ENCODE assay signal across 8 mouse cellular contexts in genomic region chr8:124751709-124752173, GRCm38 (mm10). TPM values are rescaled to one million over a fixed set of nuclear protein-coding genes. Genes with fewer than 3 reads are reported as not detected.
DNase-seq lines count a peak whose midpoint lies in the region; ATAC-seq and TF ChIP-seq lines count a peak whose summit lies in the region.

Gene Fam89a (minus strand): TSS chr8:124751832.

- peak; percentile 63; the same call in 1 of the 2 replicates for TF ChIP-seq POLR2A in CH12.LX (IDR thresholded peaks at IDR 0.05; ENCODE audit: low read depth, low read length)
- 0 out of 2 replicates have a peak, but pooled peaks have one; percentile 20 for TF ChIP-seq POLR2A in liver, adult 2 months (IDR thresholded peaks at IDR 0.05; ENCODE audit: extremely low read depth, insufficient read depth, low read length)

- peaks cover 18 to 61% of the 10 kb centered on the region in 2 experiments for H3K4me1 ChIP-seq in CH12.LX (ENCODE audit: control insufficient read depth in 1 of 2, insufficient read depth in 2 of 2)
- H3K4me1 ChIP-seq in forebrain, postnatal 0 days (ENCODE audit: insufficient read depth): no peaks in the 10 kb centered on the region
- peaks cover 14% of the 10 kb centered on the region for H3K4me1 ChIP-seq in hindbrain, embryonic 13.5 days (replicated peaks)
- peaks cover 33% of the 10 kb centered on the region for H3K4me1 ChIP-seq in liver, adult 2 months (ENCODE audit: control insufficient read depth, insufficient read depth, low read length)
- H3K4me1 ChIP-seq in midbrain, postnatal 0 days (ENCODE audit: insufficient read depth, low read length): peaks cover 4% of the 10 kb centered on the region; the same call in 1 of the 2 replicates

- H3K27ac ChIP-seq in CH12.LX (ENCODE audit: insufficient read depth, low read depth): no peak within 1 kb of the TSS
- no peak within 1 kb of the TSS for H3K27ac ChIP-seq in forebrain, postnatal 0 days (ENCODE audit: low read depth, low read length)
- H3K27ac ChIP-seq in hindbrain, embryonic 13.5 days: no peak within 1 kb of the TSS
- no peak within 1 kb of the TSS for H3K27ac ChIP-seq in liver, adult 2 months (replicated peaks; ENCODE audit: insufficient read depth, low read depth, low read length)
- no peak within 1 kb of the TSS for H3K27ac ChIP-seq in midbrain, postnatal 0 days (ENCODE audit: low read depth, low read length)

- TF ChIP-seq RAD21 in CH12.LX (IDR thresholded peaks at IDR 0.05; ENCODE audit: low read depth, low read length): no peak

- peaks cover 4% of the 10 kb centered on the region for H3K9me3 ChIP-seq in CH12.LX (replicated peaks; ENCODE audit: low read length)
- no peaks in the 10 kb centered on the region for H3K9me3 ChIP-seq in forebrain, postnatal 0 days (ENCODE audit: low read length)
- no peaks in the 10 kb centered on the region for H3K9me3 ChIP-seq in hindbrain, embryonic 13.5 days
- no peaks in the 10 kb centered on the region for H3K9me3 ChIP-seq in midbrain, postnatal 0 days (ENCODE audit: low read length)

- no peaks in the 10 kb centered on the region for H3K79me2 ChIP-seq in CH12.LX (replicated peaks; ENCODE audit: control insufficient read depth, extremely low read depth, insufficient read depth, poor library complexity, severe bottlenecking)
- no peaks in the 10 kb centered on the region for H3K79me2 ChIP-seq in liver, adult 2 months (ENCODE audit: control insufficient read depth, insufficient read depth, low read length)

- peak within 1 kb of the TSS; percentile 60 to 77 (median 68) for H3K4me3 ChIP-seq in CH12.LX (replicated peaks in 1 of 3; ENCODE audit: low read depth in 2 of 3, low read length in 2 of 3, poor library complexity in 1 of 3)
- peak within 1 kb of the TSS; percentile 42 for H3K4me3 ChIP-seq in forebrain, postnatal 0 days (ENCODE audit: low read depth, low read length)
- peak within 1 kb of the TSS; percentile 49 for H3K4me3 ChIP-seq in hindbrain, embryonic 13.5 days
- peak within 1 kb of the TSS; percentile 74 for H3K4me3 ChIP-seq in liver, adult 2 months (ENCODE audit: insufficient read depth, low read depth, low read length)
- peak within 1 kb of the TSS; percentile 45 for H3K4me3 ChIP-seq in midbrain, postnatal 0 days (ENCODE audit: low read depth, low read length)

- H3K36me3 ChIP-seq in CH12.LX (replicated peaks in 1 of 2; ENCODE audit: control insufficient read depth in 1 of 2, insufficient read depth in 1 of 2, low read length in 1 of 2): peaks cover 0 to 3% of the 10 kb centered on the region in 2 experiments
- H3K36me3 ChIP-seq in forebrain, postnatal 0 days (ENCODE audit: insufficient read depth): no peaks in the 10 kb centered on the region
- H3K36me3 ChIP-seq in hindbrain, embryonic 13.5 days: no peaks in the 10 kb centered on the region
- H3K36me3 ChIP-seq in liver, adult 2 months (ENCODE audit: control insufficient read depth, insufficient read depth, low read length): no peaks in the 10 kb centered on the region
- no peaks in the 10 kb centered on the region for H3K36me3 ChIP-seq in midbrain, postnatal 0 days (ENCODE audit: insufficient read depth, low read length)

- peak; percentile 12; the same call in 1 of the 2 replicates for ATAC-seq in forebrain, postnatal 0 days
- peak; percentile 61 for ATAC-seq in hindbrain, embryonic 13.5 days (ENCODE audit: low FRiP score)
- peak; percentile 31; the same call in 1 of the 2 replicates for ATAC-seq in midbrain, postnatal 0 days (ENCODE audit: low FRiP score)

- TF ChIP-seq CTCF in CH12.LX (conservative IDR thresholded peaks at IDR 0.05 in 1 of 2, IDR thresholded peaks at IDR 0.05 in 1 of 2; ENCODE audit: low read depth in 2 of 2, low read length in 2 of 2): no peak
- TF ChIP-seq CTCF in forebrain, postnatal 0 days (IDR thresholded peaks at IDR 0.05; ENCODE audit: low read depth): no peak
- no peak for TF ChIP-seq CTCF in liver, adult 2 months (IDR thresholded peaks at IDR 0.05; ENCODE audit: low read depth, low read length)
- TF ChIP-seq CTCF in midbrain, postnatal 0 days (IDR thresholded peaks at IDR 0.05): no peak

- DNase-seq in CH12.LX (ENCODE audit: extremely low read depth): peak; percentile 65
- DNase-seq in adrenal gland, postnatal 36 days: peak; percentile 75 to 81
- no peak for DNase-seq in forebrain, postnatal 0 days
- peak; percentile 57 for DNase-seq in liver, adult 2 months (ENCODE audit: extremely low read depth, low read depth, low spot score)
- no peak for DNase-seq in midbrain, postnatal 0 days (ENCODE audit: low spot score)
- DNase-seq in thymus, adult 18-20 months: peak; percentile 32 to 35
- no peak for DNase-seq in right cerebral cortex, postnatal 14 days

- in situ Hi-C loops in CH12.LX (cut with MboI; ENCODE audit: low pct_ligation_motif_present, low pct_unique_long_range_greater_than_20kb, low sequenced_read_pairs): no loop called here

- peak within 1 kb of the TSS; percentile 58 for H3K4me2 ChIP-seq in CH12.LX (ENCODE audit: insufficient read depth, low read depth, poor library complexity, severe bottlenecking)
- H3K4me2 ChIP-seq in forebrain, postnatal 0 days (ENCODE audit: low read depth): peak within 1 kb of the TSS; percentile 69
- H3K4me2 ChIP-seq in hindbrain, embryonic 13.5 days: peak within 1 kb of the TSS; percentile 67
- peak within 1 kb of the TSS; percentile 71 for H3K4me2 ChIP-seq in midbrain, postnatal 0 days (ENCODE audit: low read depth, low read length, poor library complexity, severe bottlenecking)

- no peak for TF ChIP-seq EP300 in CH12.LX (IDR thresholded peaks at IDR 0.05; ENCODE audit: low read length)

- peak within 1 kb of the TSS; percentile 50 for H3K9ac ChIP-seq in CH12.LX (ENCODE audit: insufficient read depth, low read depth)
- peak within 1 kb of the TSS; percentile 35; the same call in 1 of the 2 replicates for H3K9ac ChIP-seq in forebrain, postnatal 0 days
- H3K9ac ChIP-seq in hindbrain, embryonic 13.5 days: peak within 1 kb of the TSS; percentile 67
- peak within 1 kb of the TSS; percentile 71 for H3K9ac ChIP-seq in liver, adult 2 months (ENCODE audit: low read depth, low read length)
- H3K9ac ChIP-seq in midbrain, postnatal 0 days (replicated peaks; ENCODE audit: low read length, poor library complexity, severe bottlenecking): peak within 1 kb of the TSS; percentile 36; the same call in 1 of the 2 replicates

- dilution Hi-C loops in CH12.LX (cut with MboI; ENCODE audit: extremely low pct_ligation_motif_present, extremely low pct_unique_long_range_greater_than_20kb, low sequenced_read_pairs): no loop called here

- H3K27me3 ChIP-seq in CH12.LX (replicated peaks): peaks cover 9% of the 10 kb centered on the region
- H3K27me3 ChIP-seq in forebrain, postnatal 0 days (ENCODE audit: insufficient read depth, low read length): peaks cover 33% of the 10 kb centered on the region
- peaks cover 68% of the 10 kb centered on the region for H3K27me3 ChIP-seq in hindbrain, embryonic 13.5 days
- no peaks in the 10 kb centered on the region for H3K27me3 ChIP-seq in liver, adult 2 months (ENCODE audit: control insufficient read depth, insufficient read depth, low read length)
- peaks cover 30% of the 10 kb centered on the region for H3K27me3 ChIP-seq in midbrain, postnatal 0 days (ENCODE audit: insufficient read depth, low read length)

- 1% methylated on average over 41 of the region's 41 CpGs for WGBS in forebrain, postnatal 0 days
- WGBS in hindbrain, embryonic 13.5 days: under 1% methylated on average over 37 of the region's 41 CpGs
- 1% methylated on average over 41 of the region's 41 CpGs for WGBS in liver, adult 2 months
- 2% methylated on average over 34 of the region's 41 CpGs for WGBS in midbrain, postnatal 0 days

TF ChIP-seq in CH12.LX, 34 proteins besides CTCF, POLR2A, EP300 and RAD21:
- TF ChIP-seq ELF1 (IDR thresholded peaks at IDR 0.05; ENCODE audit: low read depth, low read length) (peak; percentile 55; the same call in 1 of the 2 replicates), KAT2A (IDR thresholded peaks at IDR 0.05; ENCODE audit: insufficient replicate concordance, low read length) (no peak), NELFE (IDR thresholded peaks at IDR 0.05; ENCODE audit: low read depth, low read length) (0 out of 2 replicates have a peak, but pooled peaks have one; percentile 53), JUN (IDR thresholded peaks at IDR 0.05; ENCODE audit: insufficient read depth, low read depth, low read length) (no peak), MYC (IDR thresholded peaks at IDR 0.05; ENCODE audit: low read depth, low read length) (no peak), NRF1 (IDR thresholded peaks at IDR 0.05; ENCODE audit: low read depth, low read length) (peak; percentile 72), SMC3 (IDR thresholded peaks at IDR 0.05; ENCODE audit: low read depth, low read length) (no peak), UBTF (IDR thresholded peaks at IDR 0.05; ENCODE audit: low read depth, low read length) (0 out of 2 replicates have a peak, but pooled peaks have one; percentile 16), TBP (conservative IDR thresholded peaks at IDR 0.05; ENCODE audit: low read depth, low read length) (no peak), MAZ (IDR thresholded peaks at IDR 0.05; ENCODE audit: low read depth, low read length) (no peak), TCF12 (IDR thresholded peaks at IDR 0.05; ENCODE audit: low read depth, low read length) (0 out of 2 replicates have a peak, but pooled peaks have one; percentile 28)

RNA-seq across cellular contexts. Expression of gene Fam89a, which starts in this region (rescaled TPM):
- 4.5 and 4.8 TPM in 2 replicates for total RNA-seq in CH12.LX (2012; rRNA removed)
- 2.2 and 2.5 TPM in 2 replicates for total RNA-seq in CH12.LX (2014; rRNA removed)
- polyA plus RNA-seq in CH12.LX (2012; ENCODE audit: insufficient read length, low read depth): 3.7 and 4.9 TPM in 2 replicates
- under 1 TPM; 0.20 to 0.23 TPM for total RNA-seq in adrenal gland, postnatal 36 days (2021)
- 0.23 and 0.29 TPM in 2 replicates for total RNA-seq in forebrain, postnatal 0 days (2014; rRNA removed)
- polyA plus RNA-seq in forebrain, postnatal 0 days (2015; fragmentation: Nextera tagmentation; extraction: Ambion mirVana): 0.15 and 0.28 TPM in 2 replicates
- 3.1 and 3.2 TPM in 2 replicates for polyA plus RNA-seq in hindbrain, embryonic 13.5 days (2015; fragmentation: Nextera tagmentation; extraction: Ambion mirVana)
- 2.8 and 5.4 TPM in 2 replicates for total RNA-seq in liver, adult 2 months (2014; rRNA removed)
- 17.4 and 40.4 TPM in 2 replicates for polyA plus RNA-seq in liver, adult 2 months (2012; rRNA removed)
- total RNA-seq in midbrain, postnatal 0 days (2014; rRNA removed): 1.2 TPM in 1 of 2 replicates, not detected in the other
- polyA plus RNA-seq in midbrain, postnatal 0 days (2015; fragmentation: Nextera tagmentation; extraction: Ambion mirVana): 0.25 and 0.26 TPM in 2 replicates

Comparison
In these comparisons a context has a peak if more than half of its experiments do, and no peak if none do; other contexts are left out.
1. Peak in DNase-seq in adrenal gland, postnatal 36 days; RNA of the gene not detected or under 1 TPM.
2. Peak in ATAC-seq, H3K4me3 ChIP-seq, H3K9ac ChIP-seq and H3K4me2 ChIP-seq in forebrain, postnatal 0 days; RNA of the gene not detected or under 1 TPM.
3. DNase-seq: peak in CH12.LX (single experiment), liver, adult 2 months (single experiment) and thymus, adult 18-20 months (2 of 2); none in forebrain, postnatal 0 days (single experiment), midbrain, postnatal 0 days (single experiment) and right cerebral cortex, postnatal 14 days (single experiment).
4. Peak in every context shown above with its lines, with median percentiles within 50 percentile points of each other: H3K4me2 ChIP-seq, H3K4me3 ChIP-seq, H3K9ac ChIP-seq and ATAC-seq.